ENCODE assay signal across 38 mouse cellular contexts in the genomic region with DNA sequence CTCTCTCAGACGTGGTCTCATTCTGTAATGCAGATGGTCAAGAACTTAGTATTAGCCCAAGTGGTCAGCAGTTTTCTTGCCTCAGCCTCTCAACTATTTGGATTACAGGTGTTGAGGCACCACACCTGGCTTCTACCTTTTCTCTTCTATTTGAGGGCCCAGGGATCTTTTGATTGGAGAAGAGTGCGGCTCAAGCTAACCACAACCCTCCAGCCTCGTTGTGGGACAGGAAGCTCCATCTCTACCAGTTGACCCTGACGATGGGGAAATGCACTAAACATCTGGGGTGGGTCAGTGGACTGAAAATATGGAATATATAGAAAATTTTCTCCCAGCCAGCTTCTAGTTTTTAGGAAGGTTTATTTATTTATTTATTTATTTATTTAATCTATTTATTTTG. TPM values are rescaled to one million over a fixed set of nuclear protein-coding genes. Genes with fewer than 3 reads are reported as not detected.
"Had no signal": no experiment of that assay in that cellular context is flagged by ENCODE, and none has a peak within 500 bp of the region (broad histone marks: within the 10 kb centered on the region; RNA-seq: fewer than 3 reads in every experiment).

No protein-coding gene starts in this region.

- H3K36me3 ChIP-seq: limb, embryonic 10.5 days; limb, embryonic 12.5 days; limb, embryonic 13.5 days; limb, embryonic 15.5 days; liver, embryonic 12.5 days; liver, embryonic 13.5 days; liver, embryonic 15.5 days; lung, embryonic 15.5 days; midbrain, embryonic 10.5 days; midbrain, embryonic 12.5 days; midbrain, embryonic 13.5 days; midbrain, embryonic 15.5 days; neural tube, embryonic 12.5 days had no signal

- H3K4me3 ChIP-seq: limb, embryonic 10.5 days; limb, embryonic 12.5 days; limb, embryonic 13.5 days; limb, embryonic 15.5 days; liver, embryonic 12.5 days; liver, embryonic 13.5 days; liver, embryonic 15.5 days; lung, embryonic 15.5 days; megakaryocyte, embryonic 14.5 days; midbrain, embryonic 10.5 days; midbrain, embryonic 12.5 days; midbrain, embryonic 13.5 days; midbrain, embryonic 15.5 days; myocyte; neural tube, embryonic 12.5 days had no signal

- ATAC-seq: liver, embryonic 12.5 days; liver, postnatal 0 days; lung, postnatal 0 days; midbrain, embryonic 13.5 days; midbrain, embryonic 15.5 days; midbrain, embryonic 16.5 days had no signal

- H3K4me1 ChIP-seq: limb, embryonic 10.5 days; limb, embryonic 12.5 days; limb, embryonic 15.5 days; liver, embryonic 12.5 days; liver, embryonic 13.5 days; liver, embryonic 15.5 days; midbrain, embryonic 10.5 days; midbrain, embryonic 12.5 days; midbrain, embryonic 13.5 days; midbrain, embryonic 15.5 days; neural tube, embryonic 12.5 days had no signal

- H3K27ac ChIP-seq: limb, embryonic 10.5 days; limb, embryonic 12.5 days; limb, embryonic 13.5 days; limb, embryonic 15.5 days; liver, embryonic 12.5 days; liver, embryonic 13.5 days; liver, embryonic 14.5 days; liver, embryonic 15.5 days; lung, embryonic 15.5 days; macrophage; midbrain, embryonic 10.5 days; midbrain, embryonic 12.5 days; midbrain, embryonic 13.5 days; midbrain, embryonic 15.5 days; neural tube, embryonic 12.5 days had no signal

- H3K9ac ChIP-seq: limb, embryonic 12.5 days; limb, embryonic 13.5 days; limb, embryonic 15.5 days; liver, embryonic 12.5 days; liver, embryonic 13.5 days; liver, embryonic 14.5 days; liver, embryonic 15.5 days; liver, postnatal 0 days; lung, embryonic 14.5 days; lung, embryonic 15.5 days; midbrain, embryonic 12.5 days; midbrain, embryonic 13.5 days; midbrain, embryonic 15.5 days; neural tube, embryonic 12.5 days had no signal

- H3K27me3 ChIP-seq: limb, embryonic 12.5 days; limb, embryonic 13.5 days; limb, embryonic 15.5 days; liver, embryonic 12.5 days; liver, embryonic 13.5 days; liver, embryonic 15.5 days; lung, embryonic 15.5 days; midbrain, embryonic 12.5 days; midbrain, embryonic 13.5 days; midbrain, embryonic 15.5 days; neural tube, embryonic 12.5 days had no signal

- DNase-seq: left cerebral cortex, postnatal 4 days; liver; liver, embryonic 13.5 days; liver, postnatal 0 days; lung, adult 18-20 months; lung, adult 2 months; lung, embryonic 14.5 days; lung, postnatal 10 days; lung, postnatal 14 days; lung, postnatal 36 days; lung, postnatal 4 days; midbrain, embryonic 14.5 days had no signal

RNA-seq across cellular contexts. Expression of a gene that starts 19.3 kb away (rescaled TPM):
- total RNA-seq: left cerebral cortex, postnatal 10 days; left cerebral cortex, postnatal 14 days; left cerebral cortex, postnatal 25 days; left cerebral cortex, postnatal 4 days; liver, adult 2 months; megakaryocyte-erythroid progenitor cell, adult 5-6 weeks; monocyte, adult 5-6 weeks had no signal
- polyA plus RNA-seq: limb, embryonic 10.5 days; liver, adult 2 months; liver, embryonic 11.5 days; liver, embryonic 12.5 days; liver, embryonic 13.5 days; liver, postnatal 0 days; macrophage; midbrain, embryonic 12.5 days; midbrain, embryonic 13.5 days; midbrain, embryonic 14.5 days; midbrain, embryonic 15.5 days; midbrain, embryonic 16.5 days; myocyte; neural tube, embryonic 11.5 days; neural tube, embryonic 12.5 days had no signal
